In the genomic region with DNA sequence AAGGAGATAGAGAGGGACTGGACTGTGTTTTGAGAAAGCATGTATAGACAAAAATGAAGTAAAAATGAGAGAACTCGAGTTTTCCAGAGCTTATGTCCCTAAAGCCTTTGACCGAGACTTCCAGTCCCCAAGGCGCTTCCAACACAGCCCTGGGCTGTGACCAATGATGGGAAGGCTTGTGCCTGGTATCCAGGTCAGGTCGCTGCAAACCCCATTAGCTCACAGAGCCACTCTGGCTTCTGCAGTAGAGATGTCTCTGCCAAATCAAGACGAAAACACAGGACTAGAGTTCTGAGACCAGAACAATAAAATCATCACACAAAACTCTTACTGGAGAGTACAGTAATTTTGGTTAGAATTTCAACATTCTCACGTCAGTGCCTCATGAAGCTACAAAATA, we compare ENCODE assay signal across 28 mouse cellular contexts.
"Had no signal": no experiment of that assay in that cellular context is flagged by ENCODE, and none has a peak within 500 bp of the region (broad histone marks: within the 10 kb centered on the region; RNA-seq: fewer than 3 reads in every experiment).

No protein-coding gene starts in this region.

- H3K27ac ChIP-seq: heart, embryonic 13.5 days; heart, embryonic 15.5 days; hindbrain, embryonic 13.5 days; hindbrain, embryonic 15.5 days; hindbrain, postnatal 0 days; intestine, embryonic 15.5 days; kidney, embryonic 15.5 days; kidney, postnatal 0 days; layer of hippocampus, adult 2 months; limb, embryonic 12.5 days; liver, embryonic 13.5 days; liver, embryonic 15.5 days had no signal

- H3K4me1 ChIP-seq: hindbrain, embryonic 13.5 days; hindbrain, embryonic 15.5 days; intestine, embryonic 15.5 days; kidney, embryonic 15.5 days; limb, embryonic 12.5 days; liver, embryonic 13.5 days; liver, embryonic 15.5 days had no signal

- DNase-seq: gastrocnemius, postnatal 14 days; gastrocnemius, postnatal 36 days; heart, adult 18-20 months; heart, postnatal 14 days; heart, postnatal 36 days; kidney, adult 11 months; kidney, adult 2 months; kidney, adult 9 months; kidney, postnatal 14 days; kidney, postnatal 36 days; layer of hippocampus, postnatal 36 days; left cerebral cortex, postnatal 4 days; liver; liver, embryonic 13.5 days; liver, postnatal 0 days had no signal

- H3K9me3 ChIP-seq: heart, embryonic 13.5 days; heart, embryonic 15.5 days; hindbrain, embryonic 13.5 days; hindbrain, embryonic 15.5 days; intestine, embryonic 15.5 days; kidney, embryonic 15.5 days; limb, embryonic 12.5 days; liver, embryonic 13.5 days; liver, embryonic 15.5 days had no signal

- H3K36me3 ChIP-seq: heart, embryonic 13.5 days; heart, embryonic 15.5 days; hindbrain, embryonic 13.5 days; hindbrain, embryonic 15.5 days; intestine, embryonic 15.5 days; kidney, embryonic 15.5 days; limb, embryonic 12.5 days; liver, embryonic 13.5 days; liver, embryonic 15.5 days had no signal

- ATAC-seq: hindbrain, postnatal 0 days; intestine, embryonic 15.5 days; liver, postnatal 0 days had no signal

- H3K27me3 ChIP-seq: hindbrain, embryonic 13.5 days; hindbrain, embryonic 15.5 days; intestine, embryonic 15.5 days; limb, embryonic 12.5 days; liver, embryonic 13.5 days; liver, embryonic 15.5 days had no signal

- H3K4me2 ChIP-seq: heart, embryonic 11.5 days; heart, embryonic 13.5 days; heart, embryonic 15.5 days; hindbrain, embryonic 13.5 days; hindbrain, embryonic 15.5 days; intestine, embryonic 15.5 days; kidney, embryonic 15.5 days; limb, embryonic 12.5 days; liver, embryonic 11.5 days; liver, embryonic 13.5 days; liver, embryonic 15.5 days had no signal

- H3K9ac ChIP-seq: heart, embryonic 13.5 days; heart, embryonic 15.5 days; hindbrain, embryonic 13.5 days; hindbrain, embryonic 15.5 days; intestine, embryonic 15.5 days; kidney, embryonic 15.5 days; limb, embryonic 12.5 days; liver, embryonic 13.5 days; liver, embryonic 15.5 days; liver, postnatal 0 days had no signal

- H3K4me3 ChIP-seq: heart, embryonic 13.5 days; heart, embryonic 15.5 days; hindbrain, embryonic 13.5 days; hindbrain, embryonic 15.5 days; intestine, embryonic 15.5 days; kidney, embryonic 15.5 days; layer of hippocampus, adult 2 months; limb, embryonic 12.5 days; liver, embryonic 13.5 days; liver, embryonic 15.5 days had no signal
